ENCODE assay signal across 9 mouse cellular contexts in genomic region chr7:144938661-144939343, GRCm38 (mm10). TPM values are rescaled to one million over a fixed set of nuclear protein-coding genes. Genes with fewer than 3 reads are reported as not detected.
DNase-seq lines count a peak whose midpoint lies in the region; ATAC-seq and TF ChIP-seq lines count a peak whose summit lies in the region.
"Had no signal": no experiment of that assay in that cellular context is flagged by ENCODE, and none has a peak within 500 bp of the region (broad histone marks: within the 10 kb centered on the region; RNA-seq: fewer than 3 reads in every experiment).

No protein-coding gene starts in this region.

- TF ChIP-seq CTCF in thymus, adult 2 months (IDR thresholded peaks at IDR 0.05; ENCODE audit: borderline replicate concordance, control insufficient read depth, extremely low read depth, insufficient read depth, low read length, poor library complexity): no peak
- TF ChIP-seq CTCF in intestine, postnatal 0 days (IDR thresholded peaks at IDR 0.05; ENCODE audit: low read depth): no peak

- no peak for TF ChIP-seq POLR2A in thymus, adult 2 months (IDR thresholded peaks at IDR 0.05; ENCODE audit: control insufficient read depth, extremely low read depth, insufficient read depth, low read length, poor library complexity)

- no peak overlapping the region for H3K27ac ChIP-seq in thymus, adult 2 months (ENCODE audit: control insufficient read depth, insufficient read depth, low read length)
- peak overlapping the region; percentile 93 for H3K27ac ChIP-seq in forebrain, embryonic 11.5 days (ENCODE audit: low read depth, low read length)
- H3K27ac ChIP-seq in intestine, postnatal 0 days (ENCODE audit: low read depth, low read length): peak overlapping the region; percentile 15; the same call in 1 of the 2 replicates

- peak overlapping the region; percentile 93 for H3K9ac ChIP-seq in forebrain, embryonic 11.5 days (ENCODE audit: low read length)
- H3K9ac ChIP-seq in intestine, postnatal 0 days (ENCODE audit: low read depth, low read length): peak overlapping the region; percentile 52

- no peaks in the 10 kb centered on the region for H3K9me3 ChIP-seq in forebrain, embryonic 11.5 days (ENCODE audit: control insufficient read depth, low read length)
- no peaks in the 10 kb centered on the region for H3K9me3 ChIP-seq in intestine, postnatal 0 days (ENCODE audit: control insufficient read depth)

- DNase-seq in thymus, adult 2 months: no peak
- no peak for DNase-seq in thymus, postnatal 25 days
- DNase-seq in forebrain, embryonic 11.5 days (ENCODE audit: low spot score): peak; percentile 73
- DNase-seq in lung, postnatal 4 days: peak; percentile 30 to 47
- no peak for DNase-seq in ovary, postnatal 14 days (ENCODE audit: low spot score)
- DNase-seq in gastrocnemius, postnatal 4 days (ENCODE audit: low spot score in 2 of 2): no peak
- DNase-seq in left cerebral cortex, adult 11 months (ENCODE audit: low spot score): no peak

- peak overlapping the region; percentile 61 for H3K4me2 ChIP-seq in forebrain, embryonic 11.5 days (ENCODE audit: low read depth, low read length, severe bottlenecking)
- peak overlapping the region; percentile 92 for H3K4me2 ChIP-seq in intestine, postnatal 0 days (replicated peaks; ENCODE audit: low read depth)

- peaks cover 20% of the 10 kb centered on the region for H3K4me1 ChIP-seq in thymus, adult 2 months (replicated peaks; ENCODE audit: control insufficient read depth, insufficient read depth, low read length)
- H3K4me1 ChIP-seq in forebrain, embryonic 11.5 days (replicated peaks; ENCODE audit: control insufficient read depth, insufficient read depth, low read length): peaks cover 23% of the 10 kb centered on the region
- H3K4me1 ChIP-seq in intestine, postnatal 0 days (replicated peaks; ENCODE audit: control insufficient read depth, insufficient read depth, low read length): peaks cover 22% of the 10 kb centered on the region

- under 1% methylated on average over 32 of the region's 32 CpGs for WGBS in thymus, adult 2 months
- WGBS in forebrain, embryonic 11.5 days: 1% methylated on average over 32 of the region's 32 CpGs
- WGBS in intestine, postnatal 0 days: under 1% methylated on average over 32 of the region's 32 CpGs

- no peak for ATAC-seq in forebrain, embryonic 11.5 days (replicated peaks; ENCODE audit: low FRiP score)
- ATAC-seq in intestine, postnatal 0 days: no peak

- peak overlapping the region; percentile 22 for H3K4me3 ChIP-seq in thymus, adult 2 months (ENCODE audit: control insufficient read depth, insufficient read depth, low read length)
- H3K4me3 ChIP-seq in forebrain, embryonic 11.5 days (ENCODE audit: low read depth, low read length): peak overlapping the region; percentile 80
- H3K4me3 ChIP-seq in intestine, postnatal 0 days (ENCODE audit: low read depth, low read length): peak overlapping the region; percentile 64

- H3K36me3 ChIP-seq in thymus, adult 2 months (ENCODE audit: control insufficient read depth, insufficient read depth, low read length): no peaks in the 10 kb centered on the region
- H3K36me3 ChIP-seq in forebrain, embryonic 11.5 days (ENCODE audit: control insufficient read depth, insufficient read depth, low read length): peaks cover 22% of the 10 kb centered on the region; the same call in 1 of the 2 replicates
- H3K36me3 ChIP-seq in intestine, postnatal 0 days (ENCODE audit: control insufficient read depth, insufficient read depth): 0 out of 2 replicates have a peak, but pooled peaks cover 23% of the 10 kb centered on the region

- peaks cover 19% of the 10 kb centered on the region for H3K27me3 ChIP-seq in thymus, adult 2 months (ENCODE audit: control insufficient read depth, insufficient read depth, low read length)
- H3K27me3 ChIP-seq in forebrain, embryonic 11.5 days (ENCODE audit: control insufficient read depth, insufficient read depth, low read length): no peaks in the 10 kb centered on the region
- peaks cover 9% of the 10 kb centered on the region; the same call in 1 of the 2 replicates for H3K27me3 ChIP-seq in intestine, postnatal 0 days (replicated peaks; ENCODE audit: control insufficient read depth, insufficient read depth, low read length)

RNA-seq across cellular contexts. Expression of gene Ccnd1, which starts 0.9 kb away (rescaled TPM):
- polyA plus RNA-seq in thymus, adult 2 months (2012; rRNA removed): 14.4 and 21.7 TPM in 2 replicates
- 238 and 268 TPM in 2 replicates for polyA plus RNA-seq in forebrain, embryonic 11.5 days (2014; fragmentation: Nextera tagmentation; extraction: Ambion mirVana)
- polyA plus RNA-seq in intestine, postnatal 0 days (2015; fragmentation: Nextera tagmentation; extraction: Ambion mirVana): 41.5 and 42.9 TPM in 2 replicates
- total RNA-seq in gastrocnemius, postnatal 4 days (2021): 10 to 100 TPM; 82.7 to 84.8 TPM

RNA-seq across cellular contexts. Expression of gene LTO1, which starts 23.9 kb away (rescaled TPM):
- 23.5 and 26.6 TPM in 2 replicates for polyA plus RNA-seq in thymus, adult 2 months (2012; rRNA removed)
- 29.2 and 31.1 TPM in 2 replicates for polyA plus RNA-seq in forebrain, embryonic 11.5 days (2014; fragmentation: Nextera tagmentation; extraction: Ambion mirVana)
- polyA plus RNA-seq in intestine, postnatal 0 days (2015; fragmentation: Nextera tagmentation; extraction: Ambion mirVana): 16.2 and 21.1 TPM in 2 replicates
- 10 to 100 TPM; 18.4 TPM for total RNA-seq in gastrocnemius, postnatal 4 days (2021)

RNA-seq across cellular contexts. Expression of gene Fgf15, which starts 42.5 kb away (rescaled TPM):
- 0.40 and 0.42 TPM in 2 replicates for polyA plus RNA-seq in thymus, adult 2 months (2012; rRNA removed)
- 92.1 and 92.3 TPM in 2 replicates for polyA plus RNA-seq in forebrain, embryonic 11.5 days (2014; fragmentation: Nextera tagmentation; extraction: Ambion mirVana)
- polyA plus RNA-seq in intestine, postnatal 0 days (2015; fragmentation: Nextera tagmentation; extraction: Ambion mirVana): 51.7 and 76.9 TPM in 2 replicates
- total RNA-seq in gastrocnemius, postnatal 4 days (2021): not detected
- total RNA-seq: neutrophil, adult 5-6 weeks had no signal

Comparison
In these comparisons a context has a peak if more than half of its experiments do, and no peak if none do; other contexts are left out.
1. DNase-seq: peak in forebrain, embryonic 11.5 days (single experiment) and lung, postnatal 4 days (2 of 2); none in thymus, adult 2 months (single experiment), thymus, postnatal 25 days (single experiment), ovary, postnatal 14 days (single experiment), gastrocnemius, postnatal 4 days (0 of 2) and left cerebral cortex, adult 11 months (single experiment).
2. H3K4me3 ChIP-seq: peak in every context shown above with its lines; median percentile 80 in forebrain, embryonic 11.5 days; 64 in intestine, postnatal 0 days; 22 in thymus, adult 2 months.
3. RNA of gene Fgf15, which starts 42.5 kb away (polyA plus RNA-seq): 92.1 to 92.3 TPM in forebrain, embryonic 11.5 days and 51.7 to 76.9 TPM in intestine, postnatal 0 days; 0.40 to 0.42 TPM in thymus, adult 2 months; every median in the first group is over 10 times any median in the second.